Mouse (Mus musculus): ENCODE data around the gene Sh3rf1. TPM values are rescaled to one million over a fixed set of nuclear protein-coding genes. Genes with fewer than 3 reads are reported as not detected.

Gene Sh3rf1
- polyA plus RNA-seq, 1 experiment from 2014 or later, result 1.6 TPM

GRCm38 (mm10) chr8:61249511-61249910 lies 25.8 kb downstream of the Sh3rf1 start:
- Histone ChIP-seq H3K4me2 (ENCODE audit: low read depth, low read length) (no peak overlapping the region), H3K9ac (replicated peaks) (no peak overlapping the region), H3K27me3 (ENCODE audit: insufficient read depth, low read length) (no peaks in the 10 kb centered on the region), H3K4me3 (ENCODE audit: low read depth, low read length) (no peak overlapping the region), H3K27ac (ENCODE audit: low read depth) (no peak overlapping the region), H3K9me3 (ENCODE audit: low read length) (peaks cover 10% of the 10 kb centered on the region), H3K4me1 (ENCODE audit: insufficient read depth) (no peaks in the 10 kb centered on the region), H3K36me3 (replicated peaks; ENCODE audit: insufficient read depth, low read length) (0 out of 2 replicates have a peak, but pooled peaks cover 2% of the 10 kb centered on the region)
- no peak for DNase-seq
- 86% methylated on average over 4 of the region's 4 CpGs for WGBS (ENCODE audit: insufficient replicate concordance)
- ATAC-seq, result no peak
- no peak for TF ChIP-seq EP300 (IDR thresholded peaks at IDR 0.05; ENCODE audit: low read depth)
- TF ChIP-seq CTCF (IDR thresholded peaks at IDR 0.05; ENCODE audit: low read depth), result no peak

GRCm38 (mm10) chr8:61254196-61254595 lies 30.5 kb downstream of the Sh3rf1 start:
- Histone ChIP-seq H3K9ac (replicated peaks) (no peak overlapping the region), H3K4me1 (ENCODE audit: insufficient read depth) (no peaks in the 10 kb centered on the region; the same call in 1 of the 2 replicates), H3K27ac (ENCODE audit: low read depth) (no peak overlapping the region), H3K36me3 (replicated peaks; ENCODE audit: insufficient read depth, low read length) (0 out of 2 replicates have a peak, but pooled peaks cover 2% of the 10 kb centered on the region), H3K4me3 (ENCODE audit: low read depth, low read length) (no peak overlapping the region), H3K9me3 (ENCODE audit: low read length) (peaks cover 4% of the 10 kb centered on the region), H3K27me3 (ENCODE audit: insufficient read depth, low read length) (no peaks in the 10 kb centered on the region), H3K4me2 (ENCODE audit: low read depth, low read length) (no peak overlapping the region)
- no peak for TF ChIP-seq EP300 (IDR thresholded peaks at IDR 0.05; ENCODE audit: low read depth)
- peak; percentile 72 for ATAC-seq
- DNase-seq, result no peak
- 54% methylated on average over 5 of the region's 5 CpGs for WGBS (ENCODE audit: insufficient replicate concordance)

- no peaks in the 10 kb centered on the region for H3K27me3 ChIP-seq (ENCODE audit: insufficient read depth, low read length)
- H3K9ac ChIP-seq (replicated peaks), result no peak overlapping the region
- no peaks in the 10 kb centered on the region for H3K36me3 ChIP-seq (replicated peaks; ENCODE audit: insufficient read depth, low read length)
- no peaks in the 10 kb centered on the region; the same call in 1 of the 2 replicates for H3K4me1 ChIP-seq (ENCODE audit: insufficient read depth)
- ATAC-seq (peak; percentile 17; the same call in 1 of the 2 replicates), DNase-seq (no peak)
- no peak overlapping the region for H3K27ac ChIP-seq (ENCODE audit: low read depth)
- no peak overlapping the region for H3K4me3 ChIP-seq (ENCODE audit: low read depth, low read length)
- H3K4me2 ChIP-seq (ENCODE audit: low read depth, low read length), result no peak overlapping the region
- H3K9me3 ChIP-seq (ENCODE audit: low read length), result no peaks in the 10 kb centered on the region
- WGBS (ENCODE audit: insufficient replicate concordance), result 36% methylated on average over 9 of the region's 9 CpGs
- TF ChIP-seq EP300 (IDR thresholded peaks at IDR 0.05; ENCODE audit: low read depth) (no peak), CTCF (IDR thresholded peaks at IDR 0.05; ENCODE audit: low read depth) (no peak)
Measured at GRCm38 (mm10) chr8:61258828-61259227, 35.2 kb downstream of the Sh3rf1 start.

- H3K27ac ChIP-seq (ENCODE audit: low read depth), result no peak overlapping the region
- WGBS (ENCODE audit: insufficient replicate concordance), result 83% methylated on average over 7 of the region's 7 CpGs
- H3K9me3 ChIP-seq (ENCODE audit: low read length), result no peaks in the 10 kb centered on the region
- no peak overlapping the region for H3K9ac ChIP-seq (replicated peaks)
- no peak overlapping the region for H3K4me2 ChIP-seq (ENCODE audit: low read depth, low read length)
- TF ChIP-seq EP300 (IDR thresholded peaks at IDR 0.05; ENCODE audit: low read depth), result no peak
- TF ChIP-seq CTCF (IDR thresholded peaks at IDR 0.05; ENCODE audit: low read depth), result no peak
- H3K4me1 ChIP-seq (ENCODE audit: insufficient read depth), result no peaks in the 10 kb centered on the region; the same call in 1 of the 2 replicates
- DNase-seq (no peak), ATAC-seq (no peak)
- no peaks in the 10 kb centered on the region for H3K27me3 ChIP-seq (ENCODE audit: insufficient read depth, low read length)
- H3K4me3 ChIP-seq (ENCODE audit: low read depth, low read length), result no peak overlapping the region
- H3K36me3 ChIP-seq (replicated peaks; ENCODE audit: insufficient read depth, low read length), result no peaks in the 10 kb centered on the region
Measured at GRCm38 (mm10) chr8:61259526-61259925, 35.9 kb downstream of the Sh3rf1 start.

GRCm38 (mm10) chr8:61260530-61260929 lies 36.9 kb downstream of the Sh3rf1 start:
- H3K27ac ChIP-seq (ENCODE audit: low read depth), result no peak overlapping the region
- H3K27me3 ChIP-seq (ENCODE audit: insufficient read depth, low read length), result no peaks in the 10 kb centered on the region
- DNase-seq (no peak), ATAC-seq (no peak)
- no peak overlapping the region for H3K4me3 ChIP-seq (ENCODE audit: low read depth, low read length)
- no peak overlapping the region for H3K9ac ChIP-seq (replicated peaks)
- TF ChIP-seq EP300 (IDR thresholded peaks at IDR 0.05; ENCODE audit: low read depth) (no peak), CTCF (IDR thresholded peaks at IDR 0.05; ENCODE audit: low read depth) (no peak)
- WGBS (ENCODE audit: insufficient replicate concordance), result 88% methylated on average over 7 of the region's 7 CpGs
- no peak overlapping the region for H3K4me2 ChIP-seq (ENCODE audit: low read depth, low read length)
- H3K9me3 ChIP-seq (ENCODE audit: low read length), result no peaks in the 10 kb centered on the region
- no peaks in the 10 kb centered on the region for H3K36me3 ChIP-seq (replicated peaks; ENCODE audit: insufficient read depth, low read length)
- peaks cover 2% of the 10 kb centered on the region for H3K4me1 ChIP-seq (ENCODE audit: insufficient read depth)

GRCm38 (mm10) chr8:61261374-61261773 lies 37.7 kb downstream of the Sh3rf1 start:
- 69% methylated on average over 4 of the region's 4 CpGs for WGBS (ENCODE audit: insufficient replicate concordance)
- no peak for TF ChIP-seq CTCF (IDR thresholded peaks at IDR 0.05; ENCODE audit: low read depth)
- TF ChIP-seq EP300 (IDR thresholded peaks at IDR 0.05; ENCODE audit: low read depth), result no peak
- DNase-seq (no peak), ATAC-seq (no peak)
- H3K9me3 ChIP-seq (ENCODE audit: low read length), result no peaks in the 10 kb centered on the region
- H3K27ac ChIP-seq (ENCODE audit: low read depth), result no peak overlapping the region
- no peaks in the 10 kb centered on the region for H3K27me3 ChIP-seq (ENCODE audit: insufficient read depth, low read length)
- no peak overlapping the region for H3K4me3 ChIP-seq (ENCODE audit: low read depth, low read length)
- no peaks in the 10 kb centered on the region for H3K36me3 ChIP-seq (replicated peaks; ENCODE audit: insufficient read depth, low read length)
- no peak overlapping the region for H3K4me2 ChIP-seq (ENCODE audit: low read depth, low read length)
- no peak overlapping the region for H3K9ac ChIP-seq (replicated peaks)
- peaks cover 3% of the 10 kb centered on the region for H3K4me1 ChIP-seq (ENCODE audit: insufficient read depth)

GRCm38 (mm10) chr8:61263691-61264090 lies 40.0 kb downstream of the Sh3rf1 start:
- WGBS (ENCODE audit: insufficient replicate concordance), result 86% methylated on average over 4 of the region's 4 CpGs
- Histone ChIP-seq H3K36me3 (replicated peaks; ENCODE audit: insufficient read depth, low read length) (no peaks in the 10 kb centered on the region), H3K4me2 (ENCODE audit: low read depth, low read length) (no peak overlapping the region), H3K27me3 (ENCODE audit: insufficient read depth, low read length) (no peaks in the 10 kb centered on the region), H3K4me3 (ENCODE audit: low read depth, low read length) (no peak overlapping the region), H3K9ac (replicated peaks) (no peak overlapping the region), H3K4me1 (ENCODE audit: insufficient read depth) (peaks cover 3% of the 10 kb centered on the region; the same call in 1 of the 2 replicates), H3K9me3 (ENCODE audit: low read length) (no peaks in the 10 kb centered on the region), H3K27ac (ENCODE audit: low read depth) (no peak overlapping the region)
- no peak for DNase-seq
- ATAC-seq, result no peak
- no peak for TF ChIP-seq CTCF (IDR thresholded peaks at IDR 0.05; ENCODE audit: low read depth)
- TF ChIP-seq EP300 (IDR thresholded peaks at IDR 0.05; ENCODE audit: low read depth), result no peak

All from liver, postnatal 0 days (tissue).